Mouse (Mus musculus): ENCODE measurements around the gene Mbtps1.

Mbtps1 gene

GRCm38 (mm10) chr8:119558603-119559401 is at the start of gene Mbtps1:
Gene Mbtps1, minus strand, starts transcription at chr8:119558735.
- DNase-seq (ENCODE audit: low spot score) = peak; percentile 99

- DNase-seq (ENCODE audit: low spot score) = no peak
These were observed 47.7 kb upstream of the Mbtps1 start for GRCm38 (mm10) chr8:119606224-119606623.

GRCm38 (mm10) chr8:119604996-119605395 is 46.5 kb upstream of the Mbtps1 start, which contains the start of gene Taf1c:
Gene Taf1c, minus strand, starts transcription at chr8:119605222.
- DNase-seq (ENCODE audit: low spot score) = peak; percentile 96

DNA sequence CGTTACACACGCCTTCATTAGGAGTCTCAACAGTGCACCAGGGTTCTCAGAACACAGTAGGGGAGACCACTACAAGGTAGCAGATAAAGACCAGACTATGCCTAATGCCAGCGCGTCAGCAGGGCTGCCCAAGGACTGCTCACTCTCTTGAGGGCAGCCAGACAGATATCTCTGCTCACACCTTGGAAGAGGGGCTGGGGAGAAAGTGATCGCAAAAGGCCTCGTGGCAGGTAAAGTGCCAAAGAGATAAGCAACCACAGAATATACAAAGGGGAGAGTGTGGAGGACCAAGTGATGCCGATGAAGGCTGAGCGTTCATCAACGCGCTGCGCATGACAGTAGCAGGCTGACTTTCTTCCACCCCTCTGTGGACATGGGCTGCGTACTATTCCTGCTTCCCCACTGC is 45.9 kb upstream of the Mbtps1 start:
- no peak for DNase-seq (ENCODE audit: low spot score)

GRCm38 (mm10) chr8:119603771-119604170 is 45.2 kb upstream of the Mbtps1 start:
- DNase-seq (ENCODE audit: low spot score) = no peak

- no peak for DNase-seq (ENCODE audit: low spot score)
These were observed 32.9 kb upstream of the Mbtps1 start for GRCm38 (mm10) chr8:119591456-119591855.

- no peak for DNase-seq (ENCODE audit: low spot score)
These were observed 31.8 kb upstream of the Mbtps1 start for GRCm38 (mm10) chr8:119590348-119590747.

DNA sequence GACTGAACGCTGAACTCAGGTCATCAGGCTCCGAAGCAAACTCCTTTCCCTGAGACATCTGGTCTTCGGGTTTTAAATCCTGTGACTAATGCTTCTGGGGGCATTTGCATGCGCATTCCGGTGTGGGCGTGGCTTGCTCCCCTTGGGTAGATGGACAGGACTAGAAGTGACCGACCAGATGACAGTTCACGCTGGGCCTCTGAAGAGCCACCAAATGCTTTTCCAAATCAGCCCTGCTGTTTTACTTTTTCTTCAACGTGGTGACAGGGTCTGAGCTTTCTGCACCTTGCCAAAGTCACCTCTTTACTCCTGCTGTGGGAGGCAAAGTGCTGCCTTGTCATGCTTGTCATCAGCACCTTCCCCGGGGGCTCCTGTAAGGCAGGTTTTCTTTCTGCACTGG is 30.3 kb upstream of the Mbtps1 start:
- peak; percentile 56 for DNase-seq (ENCODE audit: low spot score)

DNA sequence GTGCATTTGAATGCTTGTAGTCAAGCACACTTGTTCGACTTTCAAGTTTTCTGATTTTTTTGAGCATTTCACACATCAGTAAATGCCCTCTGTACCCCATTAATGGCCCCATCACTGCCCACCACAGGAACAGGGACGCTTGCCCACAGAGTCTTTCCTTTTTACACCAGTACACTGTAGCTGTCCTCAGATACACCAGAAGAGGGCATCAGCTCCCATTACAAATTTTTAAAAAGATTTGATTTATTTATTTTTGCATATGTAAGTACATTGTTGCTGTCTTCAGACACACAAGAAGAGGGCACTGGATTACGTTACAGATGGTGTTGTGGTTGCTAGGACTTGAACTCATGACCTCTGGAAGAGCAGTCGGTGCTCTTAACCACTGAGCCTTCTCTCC is 29.8 kb upstream of the Mbtps1 start:
- DNase-seq (ENCODE audit: low spot score) = no peak

DNA sequence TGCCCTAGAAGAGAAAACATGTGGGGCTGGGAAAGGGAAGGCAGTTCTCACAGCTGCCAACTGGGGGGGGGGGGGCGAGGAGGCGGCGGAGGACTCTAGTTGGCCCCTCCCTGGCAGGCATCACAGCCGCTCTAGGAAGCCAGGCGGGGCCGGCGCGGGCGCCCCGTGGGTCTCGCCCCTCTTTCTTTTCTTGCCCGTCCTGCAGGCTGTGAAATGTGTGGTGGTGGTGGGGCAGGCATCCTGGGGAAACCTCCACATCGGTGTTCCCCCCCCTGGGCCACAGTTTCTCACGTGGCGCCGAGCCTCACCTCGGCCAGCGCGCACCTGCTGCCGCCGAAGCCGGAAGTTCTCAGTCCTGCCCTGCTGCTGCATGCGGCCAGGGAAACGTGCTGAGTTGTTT is 27.4 kb upstream of the Mbtps1 start:
- DNase-seq (ENCODE audit: low spot score) = no peak

DNA sequence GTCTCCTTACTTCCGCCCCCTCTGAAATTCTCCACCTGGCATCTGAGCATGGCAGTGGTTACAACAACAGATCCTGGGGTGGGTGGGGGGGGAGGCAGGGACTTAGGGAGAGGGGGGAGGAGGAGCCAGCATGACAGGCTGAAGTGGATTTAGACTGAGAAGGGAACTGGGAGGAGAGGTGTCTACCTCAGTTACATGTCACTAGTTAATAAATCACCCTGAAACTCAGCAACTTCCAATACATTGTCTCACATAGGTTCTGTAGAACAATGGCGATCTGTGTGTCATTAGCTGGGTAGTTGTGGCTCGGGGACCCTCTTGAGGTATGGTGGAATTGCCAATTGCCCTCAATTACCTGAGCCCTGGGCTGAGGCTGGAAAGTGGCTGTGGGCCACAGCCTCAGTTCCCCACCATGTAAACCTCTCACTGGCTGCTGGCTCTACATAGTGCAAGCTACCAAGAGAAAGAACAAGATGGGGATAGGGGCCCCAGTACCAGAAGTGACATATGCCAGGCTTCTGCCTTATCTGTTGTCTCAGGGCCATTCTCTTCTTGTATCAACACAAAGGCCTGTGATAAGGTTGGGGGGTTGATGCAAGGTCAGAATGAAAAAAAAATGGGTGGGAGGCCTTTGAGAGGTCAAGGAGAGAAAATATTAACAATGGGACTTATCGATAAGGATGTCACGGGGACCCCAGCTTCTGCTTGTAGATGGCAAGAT is 22.1 kb upstream of the Mbtps1 start:
- no peak for DNase-seq (ENCODE audit: low spot score)

GRCm38 (mm10) chr8:119579096-119579495 is 20.6 kb upstream of the Mbtps1 start:
- no peak for DNase-seq (ENCODE audit: low spot score)

DNA sequence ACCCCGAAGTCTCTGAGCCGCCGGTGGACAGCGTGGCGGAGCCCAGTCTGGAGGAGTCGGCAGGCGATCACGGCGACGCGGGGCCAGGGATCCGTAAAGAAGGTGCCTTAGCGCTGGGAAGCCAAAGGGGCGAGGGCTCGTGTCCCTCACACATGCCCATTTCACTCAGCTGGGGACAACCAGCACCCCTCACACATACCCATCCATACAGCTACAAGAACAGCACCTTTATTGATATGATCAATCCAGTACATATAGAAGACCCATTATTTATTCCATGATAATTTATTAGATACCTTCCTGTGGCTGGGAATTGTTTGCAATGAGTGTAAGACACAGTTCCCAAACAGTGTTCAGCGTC is 16.8 kb upstream of the Mbtps1 start:
- DNase-seq (ENCODE audit: low spot score) = no peak

- peak; percentile 99 for DNase-seq (ENCODE audit: low spot score)
These were observed 16.2 kb upstream of the Mbtps1 start, which contains the start of the genes Hsdl1 and Dnaaf1 for GRCm38 (mm10) chr8:119574437-119575365. Gene Hsdl1, minus strand, starts transcription at chr8:119575183. Gene Dnaaf1, plus strand, starts transcription at chr8:119575235.

- no peak for DNase-seq (ENCODE audit: low spot score)
These were observed 13.9 kb upstream of the Mbtps1 start for GRCm38 (mm10) chr8:119572411-119572810.

- DNase-seq (ENCODE audit: low spot score) = no peak
These were observed 12.6 kb upstream of the Mbtps1 start for GRCm38 (mm10) chr8:119571135-119571534.

- DNase-seq (ENCODE audit: low spot score) = no peak
These were observed 11.3 kb upstream of the Mbtps1 start for GRCm38 (mm10) chr8:119569881-119570280.

DNA sequence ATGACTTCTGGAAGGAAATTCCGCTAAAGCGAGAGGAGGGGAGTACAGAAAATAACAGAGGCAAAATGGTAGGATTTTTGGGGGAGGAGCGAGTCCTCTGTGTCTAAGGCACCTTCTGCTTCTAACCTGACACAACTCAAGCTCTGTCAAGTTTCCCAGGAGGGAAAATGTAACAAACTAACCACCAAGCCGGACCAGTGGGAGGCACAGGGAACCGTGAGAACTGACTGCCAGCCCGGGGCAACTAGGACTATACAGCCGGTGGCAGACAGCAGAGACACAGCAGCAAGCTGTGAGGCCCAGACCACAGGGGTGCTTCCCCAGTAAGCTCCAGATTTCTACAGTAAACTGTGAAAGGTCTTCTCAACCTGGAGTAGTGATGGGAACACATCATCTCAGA is 10.4 kb upstream of the Mbtps1 start:
- DNase-seq (ENCODE audit: low spot score) = peak; percentile 62

GRCm38 (mm10) chr8:119568251-119568650 is 9.7 kb upstream of the Mbtps1 start:
- DNase-seq (ENCODE audit: low spot score) = no peak

GRCm38 (mm10) chr8:119566367-119566766 is 7.8 kb upstream of the Mbtps1 start:
- no peak for DNase-seq (ENCODE audit: low spot score)

GRCm38 (mm10) chr8:119563849-119564251 is 5.3 kb upstream of the Mbtps1 start:
- DNase-seq (ENCODE audit: low spot score) = no peak

- no peak for DNase-seq (ENCODE audit: low spot score)
These were observed 826 bp upstream of the Mbtps1 start for GRCm38 (mm10) chr8:119559402-119559720.
